Mouse (Mus musculus) neural tube, embryonic 12.5 days (tissue): Measurements from ENCODE around the gene Akap2. TPM values are rescaled to one million over a fixed set of nuclear protein-coding genes. Genes with fewer than 3 reads are reported as not detected.

Experiments used
- ATAC-seq: fragments of 200-750 bp; cut with Nextera tagmentation; 2 replicates; pipeline ENCODE4 v1.8.0; 2017; ENCODE audit warnings: low read depth, mild to moderate bottlenecking, moderate TSS enrichment, moderate library complexity; ENCODE audit not compliant: low FRiP score
- H3K27ac ChIP-seq: fragments of 300-500 bp; sonication (generic); 2 replicates; pipeline ENCODE4 v1.5.1; 2016
- H3K27me3 ChIP-seq: fragments of 300-500 bp; sonication (generic); replicated peaks from 2 replicates; pipeline ENCODE4 v1.6.1; 2016; ENCODE audit warnings: mild to moderate bottlenecking
- H3K36me3 ChIP-seq: fragments of 300-500 bp; sonication (generic); 2 replicates; pipeline ENCODE4 v1.6.1; 2016; ENCODE audit warnings: mild to moderate bottlenecking
- H3K4me1 ChIP-seq: fragments of 300-500 bp; sonication (generic); 2 replicates; pipeline ENCODE4 v1.6.1; 2016
- H3K4me2 ChIP-seq: fragments of 300-500 bp; sonication (generic); replicated peaks from 2 replicates; pipeline ENCODE4 v1.6.1; 2016; ENCODE audit warnings: mild to moderate bottlenecking
- H3K4me3 ChIP-seq: fragments of 300-500 bp; sonication (generic); 2 replicates; pipeline ENCODE4 v1.5.1; 2016
- H3K9ac ChIP-seq: fragments of 300-500 bp; sonication (generic); 2 replicates; pipeline ENCODE4 v1.6.1; 2016; ENCODE audit warnings: mild to moderate bottlenecking
- H3K9me3 ChIP-seq: fragments of 300-500 bp; sonication (generic); 2 replicates; pipeline ENCODE4 v1.6.1; 2016; ENCODE audit warnings: mild to moderate bottlenecking
- WGBS: fragments of 180-500 bp; shearing (Covaris S2); methylation state at CpG from one replicate; pipeline ENCODE4 v1.1.7; 2016; 5-methylcytosine and 5-hydroxymethylcytosine counted together
- polyA plus RNA-seq: library from polyadenylated mRNA; unstranded; fragments of >200 nt; fragmentation: Nextera tagmentation; extraction: Ambion mirVana; gene quantifications from 2 replicates; pipeline ENCODE4 v1.2.1, GENCODE M21; 2016

The Akap2 gene
- polyA plus RNA-seq, 1 experiment from 2014 or later: 28.9 TPM

GRCm38 (mm10) chr4:57735426-57735825, 18.0 kb downstream of the Akap2 start:
- no peaks in the 10 kb centered on the region for H3K36me3 ChIP-seq
- 86% methylated on average over 5 of the region's 5 CpGs for WGBS
- no peak for ATAC-seq
- H3K9ac ChIP-seq: no peak overlapping the region
- H3K4me1 ChIP-seq: peaks cover 5% of the 10 kb centered on the region; the same call in 1 of the 2 replicates
- H3K27me3 ChIP-seq: no peaks in the 10 kb centered on the region
- H3K27ac ChIP-seq: no peak overlapping the region
- no peak overlapping the region for H3K4me3 ChIP-seq
- no peak overlapping the region for H3K4me2 ChIP-seq
- no peaks in the 10 kb centered on the region for H3K9me3 ChIP-seq

- no peak for ATAC-seq
- H3K9ac ChIP-seq: no peak overlapping the region
These were observed 21.5 kb downstream of the Akap2 start for GRCm38 (mm10) chr4:57738856-57739552.

GRCm38 (mm10) chr4:57743325-57743929, 26.0 kb downstream of the Akap2 start:
- ATAC-seq: no peak
- H3K4me1 ChIP-seq: peaks cover 5% of the 10 kb centered on the region; the same call in 1 of the 2 replicates
- no peak overlapping the region for H3K4me3 ChIP-seq
- peaks cover 6% of the 10 kb centered on the region; the same call in 1 of the 2 replicates for H3K9me3 ChIP-seq
- H3K27ac ChIP-seq: no peak overlapping the region
- H3K4me2 ChIP-seq: no peak overlapping the region
- H3K27me3 ChIP-seq: no peaks in the 10 kb centered on the region
- H3K36me3 ChIP-seq: no peaks in the 10 kb centered on the region
- H3K9ac ChIP-seq: no peak overlapping the region
- 83% methylated on average over 11 of the region's 11 CpGs for WGBS

More at GRCm38 (mm10) chr4:57738856-57739552, 21.5 kb downstream of the Akap2 start:
- H3K4me2 ChIP-seq: no peak overlapping the region
- 43% methylated on average over 8 of the region's 8 CpGs for WGBS
- H3K27me3 ChIP-seq: no peaks in the 10 kb centered on the region
- no peaks in the 10 kb centered on the region for H3K9me3 ChIP-seq
- peaks cover 5% of the 10 kb centered on the region; the same call in 1 of the 2 replicates for H3K4me1 ChIP-seq
- H3K36me3 ChIP-seq: no peaks in the 10 kb centered on the region
- no peak overlapping the region for H3K4me3 ChIP-seq
- H3K27ac ChIP-seq: no peak overlapping the region

GRCm38 (mm10) chr4:57750651-57751050, 33.2 kb downstream of the Akap2 start:
- no peaks in the 10 kb centered on the region for H3K36me3 ChIP-seq
- no peak for ATAC-seq

GRCm38 (mm10) chr4:57751054-57751453, 33.6 kb downstream of the Akap2 start:
- ATAC-seq: no peak
- no peaks in the 10 kb centered on the region for H3K4me1 ChIP-seq
- H3K4me3 ChIP-seq: no peak overlapping the region
- no peak overlapping the region for H3K27ac ChIP-seq
- no peaks in the 10 kb centered on the region for H3K27me3 ChIP-seq
- no peak overlapping the region for H3K4me2 ChIP-seq
- H3K36me3 ChIP-seq: no peaks in the 10 kb centered on the region
- H3K9me3 ChIP-seq: 0 out of 2 replicates have a peak, but pooled peaks cover under 1% of the 10 kb centered on the region
- H3K9ac ChIP-seq: no peak overlapping the region
- 74% methylated on average over 4 of the region's 4 CpGs for WGBS

More at GRCm38 (mm10) chr4:57750651-57751050, 33.2 kb downstream of the Akap2 start:
- Histone ChIP-seq H3K4me3 (no peak overlapping the region), H3K27ac (no peak overlapping the region), H3K9ac (no peak overlapping the region), H3K4me2 (no peak overlapping the region), H3K9me3 (peaks cover 4% of the 10 kb centered on the region; the same call in 1 of the 2 replicates), H3K4me1 (no peaks in the 10 kb centered on the region), H3K27me3 (no peaks in the 10 kb centered on the region)
- WGBS: 77% methylated on average over 4 of the region's 4 CpGs

- Histone ChIP-seq H3K4me2 (no peak overlapping the region), H3K9me3 (no peaks in the 10 kb centered on the region), H3K27me3 (no peaks in the 10 kb centered on the region), H3K4me1 (no peaks in the 10 kb centered on the region), H3K9ac (no peak overlapping the region), H3K27ac (no peak overlapping the region), H3K4me3 (no peak overlapping the region), H3K36me3 (no peaks in the 10 kb centered on the region)
- WGBS: 84% methylated on average over 11 of the region's 11 CpGs
- no peak for ATAC-seq
These were observed 34.1 kb downstream of the Akap2 start for GRCm38 (mm10) chr4:57751566-57751965.

GRCm38 (mm10) chr4:57755085-57755484, 37.6 kb downstream of the Akap2 start:
- Histone ChIP-seq H3K27me3 (no peaks in the 10 kb centered on the region), H3K4me2 (no peak overlapping the region), H3K9me3 (no peaks in the 10 kb centered on the region), H3K36me3 (no peaks in the 10 kb centered on the region), H3K9ac (no peak overlapping the region), H3K4me1 (no peaks in the 10 kb centered on the region), H3K27ac (no peak overlapping the region), H3K4me3 (no peak overlapping the region)
- WGBS: 91% methylated on average over 11 of the region's 11 CpGs
- ATAC-seq: no peak

GRCm38 (mm10) chr4:57757997-57758396, 40.5 kb downstream of the Akap2 start:
- Histone ChIP-seq H3K27ac (no peak overlapping the region), H3K9ac (no peak overlapping the region), H3K4me2 (no peak overlapping the region), H3K9me3 (no peaks in the 10 kb centered on the region), H3K4me1 (no peaks in the 10 kb centered on the region), H3K36me3 (no peaks in the 10 kb centered on the region), H3K4me3 (no peak overlapping the region), H3K27me3 (no peaks in the 10 kb centered on the region)
- 62% methylated on average over 11 of the region's 11 CpGs for WGBS
- ATAC-seq: no peak

GRCm38 (mm10) chr4:57762424-57762823, 45.0 kb downstream of the Akap2 start:
- Histone ChIP-seq H3K36me3 (no peaks in the 10 kb centered on the region), H3K4me3 (no peak overlapping the region), H3K27me3 (no peaks in the 10 kb centered on the region), H3K4me2 (no peak overlapping the region), H3K9ac (no peak overlapping the region), H3K27ac (no peak overlapping the region), H3K9me3 (no peaks in the 10 kb centered on the region), H3K4me1 (peaks cover 13% of the 10 kb centered on the region)
- WGBS: 77% methylated on average over 7 of the region's 7 CpGs
- no peak for ATAC-seq

GRCm38 (mm10) chr4:57764392-57764791, 46.9 kb downstream of the Akap2 start:
- Histone ChIP-seq H3K36me3 (no peaks in the 10 kb centered on the region), H3K4me3 (no peak overlapping the region), H3K9me3 (no peaks in the 10 kb centered on the region), H3K4me2 (no peak overlapping the region), H3K9ac (no peak overlapping the region), H3K27me3 (no peaks in the 10 kb centered on the region), H3K27ac (no peak overlapping the region), H3K4me1 (peaks cover 13% of the 10 kb centered on the region)
- WGBS: 82% methylated on average over 1 of the region's 1 CpGs
- no peak for ATAC-seq

- no peak for ATAC-seq
- Histone ChIP-seq H3K4me1 (peaks cover 13% of the 10 kb centered on the region), H3K4me2 (no peak overlapping the region), H3K27ac (no peak overlapping the region), H3K9ac (no peak overlapping the region), H3K4me3 (no peak overlapping the region), H3K36me3 (no peaks in the 10 kb centered on the region), H3K9me3 (no peaks in the 10 kb centered on the region), H3K27me3 (no peaks in the 10 kb centered on the region)
- 82% methylated on average over 1 of the region's 1 CpGs for WGBS
These were observed 47.5 kb downstream of the Akap2 start for GRCm38 (mm10) chr4:57764926-57765325.

- no peak for ATAC-seq
- 3% methylated on average over 4 of the region's 4 CpGs for WGBS
These were observed 48.3 kb downstream of the Akap2 start for GRCm38 (mm10) chr4:57765806-57766205.

More at GRCm38 (mm10) chr4:57765806-57766205, 48.3 kb downstream of the Akap2 start:
- Histone ChIP-seq H3K36me3 (no peaks in the 10 kb centered on the region), H3K27ac (no peak overlapping the region), H3K9me3 (no peaks in the 10 kb centered on the region), H3K4me2 (no peak overlapping the region), H3K27me3 (no peaks in the 10 kb centered on the region), H3K4me3 (no peak overlapping the region), H3K4me1 (peaks cover 13% of the 10 kb centered on the region), H3K9ac (no peak overlapping the region)
